Mouse (Mus musculus) MEL (cell line): ENCODE results near the gene Tlr4. TPM values are rescaled to one million over a fixed set of nuclear protein-coding genes. Genes with fewer than 3 reads are reported as not detected.

Experiments
- DNase-seq: peaks from one replicate; pipeline ENCODE4 v3.0.0; 2011; ENCODE audit warnings: low read depth, low spot score
- H3K27ac ChIP-seq: 2 replicates; pipeline ENCODE4 v1.5.1; 2012; ENCODE audit warnings: low read depth, mild to moderate bottlenecking, control low read depth, low read length, moderate library complexity; ENCODE audit not compliant: control insufficient read depth
- H3K27me3 ChIP-seq, 2 experiments: fragments of 150-350 bp in 1 of 2; sonication (generic) in 1 of 2; 2 replicates each; pipeline ENCODE4 v1.6.1; 2012; ENCODE audit warnings: low read length in 2 of 2, mild to moderate bottlenecking in 2 of 2, improper control_type of control experiment in 1 of 2, moderate library complexity in 1 of 2; ENCODE audit not compliant: insufficient read depth in 2 of 2, control insufficient read depth in 1 of 2
- H3K36me3 ChIP-seq, 2 experiments: 2 replicates each; pipeline ENCODE4 v1.6.1; 2012 to 2014; ENCODE audit warnings: low read length in 2 of 2, improper control_type of control experiment in 1 of 2, inconsistent platforms in 1 of 2, mild to moderate bottlenecking in 1 of 2; ENCODE audit not compliant: insufficient read depth in 2 of 2, control insufficient read depth in 1 of 2
- H3K4me1 ChIP-seq, 2 experiments: fragments of 150-350 bp in 1 of 2; sonication (generic) in 1 of 2; 2 replicates each; pipeline ENCODE4 v1.6.1; 2012; ENCODE audit warnings: low read length in 2 of 2, improper control_type of control experiment in 1 of 2, mild to moderate bottlenecking in 1 of 2; ENCODE audit not compliant: insufficient read depth in 2 of 2, control insufficient read depth in 1 of 2
- H3K4me3 ChIP-seq, 2 experiments: fragments of 150-350 bp in 1 of 2; sonication (generic) in 1 of 2; 2 replicates each; pipeline ENCODE4 v1.5.1; 2012; ENCODE audit warnings: low read depth in 2 of 2, low read length in 2 of 2, mild to moderate bottlenecking in 2 of 2, moderate library complexity in 2 of 2, control low read depth in 1 of 2, improper control_type of control experiment in 1 of 2; ENCODE audit not compliant: control insufficient read depth in 1 of 2, insufficient read depth in 1 of 2
- H3K79me2 ChIP-seq: 2 replicates; pipeline ENCODE4 v1.6.1; 2012; ENCODE audit warnings: mild to moderate bottlenecking, low read length, moderate library complexity; ENCODE audit not compliant: control insufficient read depth, poor library complexity, insufficient read depth
- H3K9ac ChIP-seq: 2 replicates; pipeline ENCODE4 v1.6.1; 2012; ENCODE audit warnings: low read depth, mild to moderate bottlenecking, control low read depth, low read length, moderate library complexity; ENCODE audit not compliant: control insufficient read depth, poor library complexity, severe bottlenecking
- H3K9me3 ChIP-seq: fragments of 150-350 bp; sonication (generic); replicated peaks from 2 replicates; pipeline ENCODE4 v1.6.1; 2012; ENCODE audit warnings: mild to moderate bottlenecking, low read length, improper control_type of control experiment, moderate library complexity; ENCODE audit not compliant: insufficient read depth
- CHD1 ChIP-seq: IDR thresholded peaks from 2 replicates; pipeline ENCODE4 v1.6.1; 2012; ENCODE audit warnings: low read depth, mild to moderate bottlenecking, inconsistent platforms, low read length, improper control_type of control experiment
- E2F4 ChIP-seq: IDR thresholded peaks from 2 replicates; pipeline ENCODE4 v1.6.1; 2011; ENCODE audit warnings: low read depth, low read length, improper control_type of control experiment, borderline replicate concordance
- ELF1 ChIP-seq: IDR thresholded peaks from 2 replicates; pipeline ENCODE4 v1.6.1; 2014; ENCODE audit warnings: low read depth, mild to moderate bottlenecking, inconsistent platforms, low read length, improper control_type of control experiment, moderate library complexity
- GABPA ChIP-seq: IDR thresholded peaks from 2 replicates; pipeline ENCODE4 v1.6.1; 2012; ENCODE audit warnings: low read depth, mild to moderate bottlenecking, inconsistent platforms, low read length, improper control_type of control experiment, moderate library complexity
- MAZ ChIP-seq: IDR thresholded peaks from 2 replicates; pipeline ENCODE4 v1.6.1; 2012; ENCODE audit warnings: low read depth, mild to moderate bottlenecking, inconsistent platforms, low read length, improper control_type of control experiment
- MYB ChIP-seq: IDR thresholded peaks from 2 replicates; pipeline ENCODE4 v1.6.1; 2011; ENCODE audit warnings: mild to moderate bottlenecking, low read depth, low read length, improper control_type of control experiment
- NRF1 ChIP-seq: IDR thresholded peaks from 2 replicates; pipeline ENCODE4 v1.6.1; 2014; ENCODE audit warnings: low read depth, mild to moderate bottlenecking, inconsistent platforms, low read length, improper control_type of control experiment, moderate library complexity; ENCODE audit not compliant: poor library complexity, insufficient read depth, severe bottlenecking
- POLR2A ChIP-seq, 2 experiments: IDR thresholded peaks; 2 replicates each; pipeline ENCODE4 v1.6.1; 2011 to 2012; ENCODE audit warnings: low read length in 2 of 2, mild to moderate bottlenecking in 2 of 2, control low read depth in 1 of 2, improper control_type of control experiment in 1 of 2, low read depth in 1 of 2, moderate library complexity in 1 of 2; ENCODE audit not compliant: control insufficient read depth in 1 of 2, insufficient read depth in 1 of 2, poor library complexity in 1 of 2
- RAD21 ChIP-seq: IDR thresholded peaks from 2 replicates; pipeline ENCODE4 v1.6.1; 2011; ENCODE audit warnings: mild to moderate bottlenecking, low read depth, low read length, improper control_type of control experiment
- SIN3A ChIP-seq: IDR thresholded peaks from 2 replicates; pipeline ENCODE4 v1.6.1; 2012; ENCODE audit warnings: low read length, improper control_type of control experiment, inconsistent platforms
- ZMIZ1 ChIP-seq: IDR thresholded peaks from 2 replicates; pipeline ENCODE4 v1.6.1; 2012; ENCODE audit warnings: low read depth, mild to moderate bottlenecking, inconsistent platforms, low read length, improper control_type of control experiment, moderate library complexity
- polyA plus RNA-seq, 2 experiments: library from polyadenylated mRNA; stranded (reverse) in 1 of 2; unstranded in 1 of 2; fragments of >175 nt in 1 of 2; fragments of >200 nt in 1 of 2; gene quantifications; 2 replicates each; pipeline versions ENCODE4 v1.2.1 to v1.2.4; 2012; ENCODE audit warnings: low replicate concordance in 2 of 2, low read depth in 1 of 2; ENCODE audit not compliant: insufficient read length in 2 of 2, insufficient read depth in 1 of 2, missing spikeins in 1 of 2
- total RNA-seq: library from RNA; depleted of rRNA; stranded (reverse); fragments of 300-350 nt; gene quantifications from 2 replicates; pipeline ENCODE4 v1.2.3, GENCODE M21; 2012; rRNA removed

The Tlr4 gene
- not detected in 2 replicates for total RNA-seq
- not detected for polyA plus RNA-seq

DNA sequence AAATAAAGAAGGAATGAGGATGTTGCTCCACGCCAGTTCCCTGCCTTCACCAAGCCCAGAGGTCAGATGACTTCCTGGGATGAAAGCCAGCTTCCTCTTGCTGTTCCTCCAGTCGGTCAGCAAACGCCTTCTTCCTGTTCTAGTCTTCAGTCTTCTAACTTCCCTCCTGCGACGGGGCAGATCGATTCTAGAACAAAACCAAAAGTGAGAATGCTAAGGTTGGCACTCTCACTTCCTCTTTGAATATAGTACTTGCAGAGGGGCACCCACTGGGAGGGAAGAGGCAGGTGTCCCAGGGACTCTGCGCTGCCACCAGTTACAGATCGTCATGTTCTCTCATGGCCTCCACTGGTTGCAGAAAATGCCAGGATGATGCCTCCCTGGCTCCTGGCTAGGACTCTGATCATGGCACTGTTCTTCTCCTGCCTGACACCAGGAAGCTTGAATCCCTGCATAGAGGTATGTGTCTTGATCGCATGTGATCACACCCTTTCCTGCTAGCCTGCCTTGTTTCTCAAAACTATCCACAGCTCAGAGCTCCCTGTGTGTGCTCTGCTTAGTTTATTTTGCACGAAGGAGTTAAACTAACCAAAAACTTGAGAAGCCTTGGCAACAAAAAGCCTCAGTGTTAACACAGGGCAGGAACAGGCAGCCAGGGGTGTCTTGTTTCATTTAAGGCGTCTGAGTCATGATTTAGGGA lies at the start of gene Tlr4:
Gene Tlr4 (plus strand): TSS at position 122 of the 700 bp plus-strand sequence.
- Histone ChIP-seq H3K4me3 (no peak within 1 kb of the TSS), H3K9ac (no peak within 1 kb of the TSS), H3K27me3 (no peaks in the 10 kb centered on the region), H3K9me3 (no peaks in the 10 kb centered on the region), H3K4me1 (no peaks in the 10 kb centered on the region), H3K27ac (no peak within 1 kb of the TSS), H3K79me2 (no peaks in the 10 kb centered on the region), H3K36me3 (no peaks in the 10 kb centered on the region)
- TF ChIP-seq ELF1: no peak
- no peak for TF ChIP-seq RAD21
- no peak for TF ChIP-seq ZMIZ1
- no peak for TF ChIP-seq GABPA
- TF ChIP-seq MYB: no peak
- peak; percentile 1 for DNase-seq

DNA sequence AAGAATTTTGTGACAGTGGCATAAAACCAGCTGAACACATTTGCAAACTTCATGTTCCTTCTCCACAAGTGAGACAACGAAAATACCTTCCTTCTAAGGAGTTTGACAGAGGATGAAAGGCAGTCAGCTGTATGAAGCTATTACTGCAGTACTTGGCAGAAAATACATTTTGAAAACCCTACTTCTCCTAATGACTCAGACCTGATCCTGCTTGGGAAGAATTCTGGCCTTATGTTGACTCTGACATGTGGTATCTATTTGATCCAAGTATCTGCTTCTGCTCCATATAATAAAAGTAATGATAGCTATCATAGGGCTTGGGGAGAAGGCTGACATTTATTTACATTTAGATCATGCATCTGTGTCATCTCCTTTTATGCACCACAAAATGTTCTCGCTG lies 33.1 kb upstream of the Tlr4 start:
- no peak for DNase-seq
- TF ChIP-seq POLR2A (IDR thresholded peaks at IDR 0.05; ENCODE audit: control insufficient read depth in 1 of 2, insufficient read depth in 1 of 2, low read depth in 1 of 2, low read length in 2 of 2, poor library complexity in 1 of 2): no peak
- no peak for TF ChIP-seq CHD1
- no peak for TF ChIP-seq RAD21
- no peak for TF ChIP-seq SIN3A
- H3K27ac ChIP-seq: no peak overlapping the region

DNA sequence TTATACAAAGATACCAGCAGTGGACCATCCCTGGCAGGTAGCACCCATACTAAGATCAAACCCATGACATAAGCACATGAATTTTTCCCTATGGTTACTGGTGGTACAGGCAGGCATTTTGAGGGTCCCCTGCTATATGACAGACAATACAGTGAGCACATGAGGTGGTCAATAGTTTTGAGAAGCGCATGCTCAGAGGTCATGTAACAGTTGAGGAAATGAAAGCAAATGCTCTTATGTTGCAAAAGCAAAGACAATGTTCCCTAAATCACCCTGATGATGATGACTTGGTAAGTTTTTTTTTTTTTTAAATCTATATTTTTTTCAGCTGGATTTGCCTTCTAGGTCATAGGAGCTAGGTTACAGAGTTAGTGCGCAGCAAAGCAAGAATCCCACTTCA lies 30.7 kb upstream of the Tlr4 start:
- no peak for DNase-seq
- Histone ChIP-seq H3K79me2 (no peaks in the 10 kb centered on the region), H3K27me3 (no peaks in the 10 kb centered on the region), H3K9ac (no peak overlapping the region), H3K27ac (no peak overlapping the region), H3K36me3 (no peaks in the 10 kb centered on the region), H3K4me3 (no peak overlapping the region), H3K9me3 (no peaks in the 10 kb centered on the region), H3K4me1 (no peaks in the 10 kb centered on the region)
- TF ChIP-seq MAZ (no peak), ELF1 (no peak), RAD21 (no peak), NRF1 (no peak), E2F4 (no peak), GABPA (no peak)

More for the DNA sequence above, 33.1 kb upstream of the Tlr4 start:
- H3K79me2 ChIP-seq: no peaks in the 10 kb centered on the region
- H3K36me3 ChIP-seq: no peaks in the 10 kb centered on the region
- no peak overlapping the region for H3K9ac ChIP-seq
- H3K4me3 ChIP-seq: no peak overlapping the region
- H3K4me1 ChIP-seq: no peaks in the 10 kb centered on the region
- H3K9me3 ChIP-seq: no peaks in the 10 kb centered on the region
- no peaks in the 10 kb centered on the region for H3K27me3 ChIP-seq
